Mouse (Mus musculus): ENCODE measurements at regions not wholly inside any gene's neighbourhood (a gene's known extent, or its start where the extent isn't known, plus 50 kb on each side); places are given as distances from the start of the nearest gene placed in this dataset.

- TF ChIP-seq CTCF (IDR thresholded peaks at IDR 0.05; ENCODE audit: low read depth) = no peak
- no peak for TF ChIP-seq EP300 (IDR thresholded peaks at IDR 0.05; ENCODE audit: low read depth)
Observed at GRCm38 (mm10) chr6:31087511-31087910, 128.6 kb upstream of the Klf14 start.

All from liver, embryonic 14.5 days (tissue).